Mouse (Mus musculus): ENCODE data around the gene Gp1bb.

Gp1bb gene

DNA sequence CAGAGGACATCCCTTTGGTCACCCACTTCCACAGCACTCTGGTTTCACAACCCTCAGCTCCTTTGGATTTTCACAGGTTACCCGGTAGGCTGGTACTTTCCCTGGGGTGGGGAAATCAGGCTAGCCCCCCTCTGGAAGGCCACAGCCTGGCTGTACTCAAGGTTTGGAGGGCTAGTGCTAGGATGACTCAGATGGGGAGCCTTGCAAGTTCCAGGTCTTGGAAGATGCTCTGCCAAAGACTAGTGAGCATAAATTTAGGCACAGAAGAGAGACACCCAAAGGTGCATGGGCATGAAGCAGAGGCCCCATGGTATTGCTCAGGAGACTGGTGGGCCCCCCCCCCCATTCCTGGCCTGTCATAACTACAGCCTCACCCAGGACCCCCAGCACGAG, 6.7 kb upstream of the Gp1bb start:
- DNase-seq (ENCODE audit: low read depth, low spot score) = no peak

DNA sequence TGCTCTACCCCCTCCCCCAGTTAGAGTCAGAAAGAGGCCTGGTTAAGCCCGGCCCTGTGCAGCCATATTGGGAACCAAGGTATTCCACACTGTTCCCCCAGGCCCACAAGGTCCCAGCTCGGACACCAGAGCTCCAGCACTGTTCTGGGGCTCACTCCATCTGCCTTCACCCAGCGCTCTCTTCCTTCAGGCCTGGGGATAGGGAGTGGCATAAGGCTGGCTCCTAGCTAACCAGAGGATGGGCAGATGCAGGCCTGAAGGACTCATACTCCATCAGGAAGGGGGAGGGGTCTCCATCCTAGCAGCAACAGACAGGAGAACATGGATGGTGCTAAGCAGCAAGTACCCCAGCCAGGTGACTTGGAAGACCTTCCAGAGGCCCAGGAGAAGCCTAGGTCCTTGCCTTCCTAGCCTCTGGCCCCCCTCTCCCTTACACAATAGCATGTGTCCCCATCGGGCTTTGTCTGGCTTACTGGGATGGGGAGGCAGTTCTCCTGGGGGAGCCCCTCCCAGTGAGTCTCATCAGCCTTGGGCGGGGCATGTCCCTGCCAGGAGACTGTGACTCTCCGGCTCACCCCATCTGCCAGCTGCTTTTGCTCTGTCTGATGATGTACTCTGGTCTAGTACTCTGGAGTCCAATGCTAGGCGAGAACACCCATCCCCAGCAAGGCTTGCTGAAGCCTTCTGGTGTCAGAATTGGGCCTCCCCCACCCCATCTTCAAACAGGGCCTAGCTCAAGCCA, 6.2 kb upstream of the Gp1bb start:
- DNase-seq (ENCODE audit: low read depth, low spot score) = no peak

DNA sequence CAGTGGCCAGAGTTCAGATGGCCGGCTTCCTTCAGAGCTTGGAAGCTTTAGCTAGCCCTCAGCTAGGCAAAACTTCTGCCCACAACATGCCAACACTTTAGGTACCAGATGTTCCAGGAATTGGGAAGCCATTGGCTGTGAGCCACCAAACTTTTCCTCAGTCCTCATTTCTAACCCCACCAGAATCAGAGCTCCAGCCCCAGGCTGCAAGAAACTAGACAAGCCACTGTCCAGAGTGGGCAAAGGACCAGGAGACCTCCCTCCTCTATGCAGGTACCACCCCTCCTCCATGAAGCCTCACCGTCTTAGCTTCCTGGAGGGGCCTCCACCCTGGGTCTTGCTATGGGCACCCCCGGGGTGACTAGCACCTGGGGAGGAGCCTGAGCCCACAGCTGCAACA, 5.0 kb upstream of the Gp1bb start:
- no peak for DNase-seq (ENCODE audit: low read depth, low spot score)

DNA sequence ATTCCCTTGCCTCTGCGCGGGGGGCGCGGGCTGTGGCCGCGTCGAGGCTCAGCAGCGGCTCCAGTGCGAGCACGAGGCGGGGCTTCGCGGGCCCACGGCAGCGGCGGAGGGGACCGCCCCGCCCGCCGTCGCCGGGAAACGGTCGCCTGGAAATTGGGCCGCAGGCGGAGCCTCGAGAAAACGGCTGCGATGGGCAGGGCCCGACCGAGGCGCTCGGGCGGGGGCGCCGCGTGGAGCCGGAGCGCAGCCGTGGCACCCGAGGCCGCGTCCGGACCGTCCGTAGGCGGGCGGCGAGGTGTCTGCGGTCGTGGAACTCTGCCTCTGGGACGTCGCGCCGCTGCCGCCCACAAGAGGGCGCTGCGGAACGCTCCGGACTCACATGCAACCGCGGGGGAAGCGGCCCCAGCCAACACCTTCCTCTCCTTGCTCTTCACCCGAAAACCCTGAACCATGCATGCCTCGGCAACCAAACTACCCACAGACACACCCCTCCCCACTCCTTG, 4.2 kb upstream of the Gp1bb start, which contains the start of gene Gm49601:
Gene Gm49601, minus strand, starts transcription at position 52 of the 503 bp plus-strand sequence.
- DNase-seq (ENCODE audit: low read depth, low spot score) = peak; percentile 85

DNA sequence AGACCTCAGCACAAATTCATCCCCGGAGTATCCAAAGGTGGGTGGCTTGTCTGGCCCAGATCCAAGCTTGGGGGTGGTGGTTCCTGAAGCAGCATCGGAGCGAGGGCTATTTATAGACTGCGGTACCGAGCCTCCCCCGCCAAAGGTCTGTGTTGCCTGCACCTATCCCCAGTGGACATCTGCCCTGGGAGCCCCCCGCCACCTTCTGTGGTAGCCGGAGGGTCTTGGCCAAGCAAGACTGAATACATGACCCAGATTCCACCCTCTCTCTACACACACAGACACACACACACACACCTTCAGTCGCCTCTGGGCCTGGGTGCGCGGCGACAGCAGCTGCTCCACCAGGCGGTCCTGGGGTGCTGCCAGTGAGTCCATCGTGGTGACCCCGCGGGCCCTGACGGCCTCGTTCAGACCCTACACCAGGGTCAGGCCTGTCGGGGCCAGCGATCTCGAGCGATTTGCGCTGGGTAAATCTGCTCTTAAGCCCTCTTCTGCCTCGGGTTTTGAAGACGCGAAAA, 3.6 kb upstream of the Gp1bb start:
- no peak for DNase-seq (ENCODE audit: low read depth, low spot score)

DNA sequence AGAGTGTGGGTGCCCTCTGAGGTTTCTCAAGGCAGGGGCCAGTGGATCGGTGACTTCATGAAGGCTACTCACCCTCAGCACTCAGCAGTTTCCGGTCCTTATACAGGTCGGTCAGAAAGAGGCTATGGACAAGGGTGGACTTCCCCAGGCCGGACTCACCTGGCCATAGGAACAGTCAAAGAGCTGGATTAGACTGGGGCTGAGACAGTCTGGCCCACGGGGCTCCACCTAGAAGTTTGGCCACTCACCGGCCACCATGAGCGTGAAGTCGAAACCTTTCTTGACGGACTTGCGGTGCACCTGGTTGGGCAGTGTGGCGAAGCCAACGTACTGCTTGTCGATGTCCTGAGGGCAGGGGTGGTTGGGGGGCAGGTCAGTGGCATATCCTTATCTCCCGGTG, 2.9 kb upstream of the Gp1bb start:
- DNase-seq (ENCODE audit: low read depth, low spot score) = no peak

- DNase-seq (ENCODE audit: low read depth, low spot score) = no peak
These were observed 2.4 kb upstream of the Gp1bb start for GRCm38 (mm10) chr16:18624641-18625040.

- no peak for DNase-seq (ENCODE audit: low read depth, low spot score)
These were observed 1.7 kb upstream of the Gp1bb start for GRCm38 (mm10) chr16:18623751-18624540.

DNA sequence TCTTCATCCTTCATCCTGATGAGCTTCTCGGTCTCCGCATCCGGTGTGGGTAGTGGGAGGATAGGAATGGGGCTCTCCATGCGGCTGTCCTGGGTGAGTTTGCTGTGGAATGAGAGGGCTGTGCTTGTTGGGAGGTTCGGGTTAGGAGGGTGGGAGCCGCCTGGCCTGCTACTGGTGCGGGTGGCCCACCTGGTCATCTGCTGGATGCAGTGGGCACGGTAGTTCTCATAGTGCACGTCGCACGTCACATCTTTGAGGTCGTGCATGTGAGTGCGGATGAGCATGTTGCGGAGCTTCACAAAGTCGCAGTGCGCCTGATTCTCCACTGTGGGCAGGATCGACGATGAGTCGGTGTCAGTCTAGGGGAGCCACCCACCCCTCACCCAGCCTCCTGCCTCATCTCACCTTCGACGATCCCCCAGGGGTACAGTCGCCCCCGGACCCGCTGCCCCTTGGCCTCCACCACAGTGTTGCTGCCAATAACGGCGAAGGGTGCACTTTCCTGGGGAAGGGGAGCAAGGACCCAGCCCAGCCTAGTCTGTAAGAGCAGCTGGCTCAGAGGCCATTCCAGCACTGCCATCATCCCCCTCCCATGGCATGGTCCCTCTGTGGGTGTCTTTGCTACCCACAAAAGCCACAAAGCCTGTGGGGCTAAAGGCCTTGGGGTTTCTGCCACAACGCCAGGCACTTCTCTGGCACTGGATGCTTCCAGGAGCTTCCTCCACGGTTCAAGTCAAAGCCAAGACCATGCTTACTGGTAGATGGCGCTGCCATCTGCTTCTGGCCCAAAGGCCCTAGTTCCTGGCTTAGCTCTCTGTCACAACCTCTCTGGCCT, 930 bp upstream of the Gp1bb start:
- no peak for DNase-seq (ENCODE audit: low read depth, low spot score)

GRCm38 (mm10) chr16:18621362-18622001, 721 bp downstream of the Gp1bb start:
- DNase-seq (ENCODE audit: low read depth, low spot score) = no peak

GRCm38 (mm10) chr16:18620601-18621361, 1.4 kb downstream of the Gp1bb start:
- DNase-seq (ENCODE audit: low read depth, low spot score) = no peak

DNA sequence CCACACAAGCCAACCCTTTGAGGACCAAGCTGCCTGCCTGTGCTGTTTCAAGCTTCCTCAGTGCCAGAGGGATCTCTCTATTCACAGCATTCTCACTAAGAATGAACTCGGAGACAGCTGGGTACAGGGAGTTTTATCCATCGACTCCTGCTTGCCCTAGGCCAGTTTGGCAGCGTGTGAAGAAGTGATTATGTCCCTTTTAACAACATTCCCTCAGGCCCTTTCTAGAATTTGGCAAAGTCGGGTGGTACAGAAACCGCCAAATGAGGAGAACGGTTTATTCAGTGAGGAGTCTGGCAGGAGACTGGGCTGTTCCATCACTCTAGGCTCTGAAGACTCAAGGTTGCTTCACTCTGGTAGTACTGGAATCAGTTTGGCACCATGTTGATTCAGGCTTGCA, 2.0 kb downstream of the Gp1bb start:
- DNase-seq (ENCODE audit: low read depth, low spot score) = no peak

GRCm38 (mm10) chr16:18619110-18619509, 3.1 kb downstream of the Gp1bb start:
- DNase-seq (ENCODE audit: low read depth, low spot score) = no peak

GRCm38 (mm10) chr16:18618297-18618696, 3.9 kb downstream of the Gp1bb start:
- DNase-seq (ENCODE audit: low read depth, low spot score) = no peak

- DNase-seq (ENCODE audit: low read depth, low spot score) = peak; percentile 83
These were observed 4.7 kb downstream of the Gp1bb start for GRCm38 (mm10) chr16:18617370-18618065.

GRCm38 (mm10) chr16:18613301-18613700, 8.9 kb downstream of the Gp1bb start:
- no peak for DNase-seq (ENCODE audit: low read depth, low spot score)

DNA sequence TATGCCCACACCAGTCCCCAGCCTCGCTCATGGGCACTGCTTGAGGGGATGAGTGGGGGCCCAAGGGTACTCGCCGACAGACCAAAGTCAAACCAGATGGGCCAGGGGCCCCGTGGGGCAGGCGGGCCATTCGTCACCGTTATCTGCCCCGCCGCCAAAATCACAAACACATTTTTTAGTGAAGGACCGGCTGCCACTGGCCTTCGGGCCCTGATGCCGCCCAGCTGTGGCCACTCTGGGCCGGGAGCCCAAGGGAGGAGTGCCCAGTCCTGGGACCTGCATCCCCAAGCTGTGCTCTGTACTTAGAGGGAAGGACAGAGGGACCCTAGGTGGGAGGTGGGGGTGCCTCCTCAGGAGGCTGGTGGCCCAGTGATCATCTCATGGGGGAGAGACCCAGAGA, 10.5 kb downstream of the Gp1bb start:
- DNase-seq (ENCODE audit: low read depth, low spot score) = no peak

- no peak for DNase-seq (ENCODE audit: low read depth, low spot score)
These were observed 13.1 kb downstream of the Gp1bb start for GRCm38 (mm10) chr16:18609099-18609498.

DNA sequence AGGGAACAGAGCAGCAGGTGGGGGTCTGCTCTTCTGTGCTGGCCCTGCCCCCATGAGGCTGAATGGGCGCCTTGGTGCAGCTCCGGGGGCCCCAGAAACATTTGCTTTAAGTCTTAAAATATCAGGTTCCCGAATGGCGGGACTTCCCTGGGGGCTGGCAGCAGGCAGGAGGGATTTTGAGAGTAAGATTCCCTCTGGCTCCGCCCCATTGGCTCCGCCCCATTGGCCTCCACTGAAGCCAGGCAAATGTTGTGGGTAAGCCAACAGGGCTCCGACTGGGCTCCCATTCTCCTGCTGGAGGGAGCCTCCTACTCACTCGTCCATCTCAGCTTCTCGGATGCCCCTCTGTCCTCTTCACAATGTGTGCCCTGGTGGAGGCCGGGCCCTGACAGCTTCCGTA, 14.0 kb downstream of the Gp1bb start:
- DNase-seq (ENCODE audit: low read depth, low spot score) = no peak

GRCm38 (mm10) chr16:18605705-18606104, 16.5 kb downstream of the Gp1bb start:
- no peak for DNase-seq (ENCODE audit: low read depth, low spot score)

All from A20 (cell line).